Mouse (Mus musculus) kidney, adult 2 months (tissue): ENCODE measurements at regions not wholly inside any gene's neighbourhood (a gene's known extent, or its start where the extent isn't known, plus 50 kb on each side); places are given as distances from the start of the nearest gene placed in this dataset.

Source experiments
- DNase-seq: peaks from one replicate; pipeline ENCODE4 v3.0.0; 2021
- H3K27ac ChIP-seq: fragments of 200-500 bp; 2 replicates; pipeline ENCODE4 v1.5.1; 2012; ENCODE audit warnings: low read depth, low read length, control low read depth, inconsistent platforms; ENCODE audit not compliant: insufficient read depth
- H3K27me3 ChIP-seq: fragments of 200-500 bp; replicated peaks from 2 replicates; pipeline ENCODE4 v1.6.1; 2012; ENCODE audit warnings: mild to moderate bottlenecking, moderate library complexity, low read length, inconsistent platforms; ENCODE audit not compliant: control insufficient read depth, insufficient read depth
- H3K36me3 ChIP-seq: fragments of 200-500 bp; 2 replicates; pipeline ENCODE4 v1.6.1; 2012; ENCODE audit warnings: mild to moderate bottlenecking, moderate library complexity, low read length, inconsistent platforms; ENCODE audit not compliant: control insufficient read depth, insufficient read depth
- H3K4me1 ChIP-seq: fragments of 200-500 bp; 2 replicates; pipeline ENCODE4 v1.6.1; 2011; ENCODE audit warnings: low read length; ENCODE audit not compliant: control insufficient read depth, insufficient read depth
- H3K4me3 ChIP-seq: fragments of 200-500 bp; 2 replicates; pipeline ENCODE4 v1.5.1; 2011; ENCODE audit warnings: mild to moderate bottlenecking, low read depth, low read length, control low read depth; ENCODE audit not compliant: insufficient read depth
- CTCF ChIP-seq: fragments of 200-500 bp; conservative IDR thresholded peaks from 2 replicates; pipeline ENCODE4 v1.5.1; 2011; ENCODE audit warnings: low read depth, mild to moderate bottlenecking, control low read depth, low read length, moderate library complexity, mixed read lengths; ENCODE audit not compliant: insufficient read depth, insufficient read length
- POLR2A ChIP-seq: fragments of 200-500 bp; IDR thresholded peaks from one replicate; pipeline ENCODE4 v1.6.1; 2011; ENCODE audit warnings: low read depth, low read length, control low read depth
- WGBS: fragments of 180-500 bp; shearing (Covaris S2); methylation state at CpG from one replicate; pipeline ENCODE4 v1.1.7; 2018; 5-methylcytosine and 5-hydroxymethylcytosine counted together

GRCm38 (mm10) chr11:111512471-111512870, 446.5 kb downstream of the Kcnj2 start:
- Histone ChIP-seq H3K27ac (no peak overlapping the region), H3K4me3 (no peak overlapping the region), H3K27me3 (no peaks in the 10 kb centered on the region), H3K4me1 (no peaks in the 10 kb centered on the region), H3K36me3 (no peaks in the 10 kb centered on the region)
- WGBS: 65% methylated on average over 4 of the region's 4 CpGs
- TF ChIP-seq POLR2A: no peak
- TF ChIP-seq CTCF: no peak
- no peak for DNase-seq

DNA sequence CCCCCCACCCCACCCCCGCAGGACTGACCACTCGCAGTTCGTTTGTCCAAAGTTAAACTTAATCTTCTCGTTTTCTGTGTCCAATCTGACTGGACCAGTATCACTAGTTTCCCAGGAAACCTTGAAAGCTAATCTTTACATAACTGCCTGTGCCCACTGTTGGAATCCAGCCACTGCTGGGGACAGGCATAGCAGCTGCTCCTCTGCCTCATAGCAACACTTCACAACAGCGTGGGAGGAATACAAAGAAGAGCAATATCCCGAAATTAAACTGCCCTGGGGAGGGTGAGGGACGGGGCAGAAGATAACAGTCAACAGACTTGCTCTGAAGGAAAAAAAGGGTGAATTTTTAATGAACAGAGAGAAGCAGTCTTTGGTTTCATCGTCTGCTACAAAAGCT, 456.8 kb downstream of the Kcnj2 start:
- Histone ChIP-seq H3K4me1 (no peaks in the 10 kb centered on the region), H3K36me3 (no peaks in the 10 kb centered on the region), H3K4me3 (no peak overlapping the region), H3K27ac (no peak overlapping the region), H3K27me3 (no peaks in the 10 kb centered on the region)
- no peak for DNase-seq
- 58% methylated on average over 8 of the region's 8 CpGs for WGBS
- TF ChIP-seq CTCF (no peak), POLR2A (no peak)

- no peaks in the 10 kb centered on the region for H3K36me3 ChIP-seq
- no peak for TF ChIP-seq POLR2A
- peak; percentile 69 for TF ChIP-seq CTCF
- H3K4me3 ChIP-seq: no peak overlapping the region
- H3K27me3 ChIP-seq: no peaks in the 10 kb centered on the region
- DNase-seq: peak; percentile 21
- no peak overlapping the region for H3K27ac ChIP-seq
- 61% methylated on average over 8 of the region's 8 CpGs for WGBS
- H3K4me1 ChIP-seq: no peaks in the 10 kb centered on the region
Measured at GRCm38 (mm10) chr11:111523465-111523864, 457.5 kb downstream of the Kcnj2 start.

- no peaks in the 10 kb centered on the region for H3K27me3 ChIP-seq
- TF ChIP-seq CTCF: no peak
- no peak for TF ChIP-seq POLR2A
- no peak for DNase-seq
- no peaks in the 10 kb centered on the region for H3K4me1 ChIP-seq
- 80% methylated on average over 6 of the region's 6 CpGs for WGBS
- no peak overlapping the region for H3K4me3 ChIP-seq
- no peaks in the 10 kb centered on the region for H3K36me3 ChIP-seq
- no peak overlapping the region for H3K27ac ChIP-seq
Measured at GRCm38 (mm10) chr11:111526010-111526742, 460.2 kb downstream of the Kcnj2 start.

DNA sequence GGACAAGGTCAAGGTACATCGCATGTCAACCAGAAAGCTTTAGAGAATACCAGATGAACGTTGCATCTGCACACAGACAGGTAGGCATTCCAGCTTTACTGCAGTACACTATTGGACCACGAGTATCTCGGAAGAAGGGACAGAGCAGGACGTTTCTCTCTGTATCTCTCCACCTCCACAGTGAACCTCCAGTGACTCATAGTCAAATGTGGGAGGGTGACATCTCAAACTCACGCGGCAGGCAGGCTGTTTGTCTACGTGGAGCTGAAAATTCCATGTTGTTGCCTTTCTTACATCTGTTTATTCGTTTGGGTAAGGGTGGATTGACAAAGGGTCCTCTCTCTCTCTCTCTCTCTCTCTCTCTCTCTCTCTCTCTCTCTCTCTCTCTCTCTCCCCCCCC, 463.6 kb downstream of the Kcnj2 start:
- 63% methylated on average over 9 of the region's 9 CpGs for WGBS
- DNase-seq: no peak
- H3K36me3 ChIP-seq: no peaks in the 10 kb centered on the region
- no peak overlapping the region for H3K4me3 ChIP-seq
- no peaks in the 10 kb centered on the region for H3K27me3 ChIP-seq
- H3K4me1 ChIP-seq: no peaks in the 10 kb centered on the region
- H3K27ac ChIP-seq: no peak overlapping the region
- TF ChIP-seq CTCF (no peak), POLR2A (no peak)

DNA sequence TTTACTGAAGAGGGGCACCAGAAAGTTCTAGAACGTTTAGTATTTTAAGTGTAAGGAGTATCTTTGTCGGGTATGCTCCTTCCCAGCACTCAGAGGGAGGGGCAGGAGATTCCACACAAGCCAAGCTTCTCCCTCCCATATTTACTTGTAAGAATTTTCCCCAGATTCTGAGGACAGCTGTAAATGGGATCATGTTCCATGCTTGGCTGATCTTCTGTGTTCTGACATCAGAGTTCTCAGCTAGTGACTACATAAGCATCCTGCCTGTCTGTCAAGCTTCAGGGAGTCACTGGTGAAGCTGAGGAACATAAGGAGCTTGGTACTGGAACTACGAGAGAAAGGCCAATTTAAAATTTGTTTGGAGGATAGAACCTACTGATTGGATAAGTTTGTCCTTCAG, 464.9 kb downstream of the Kcnj2 start:
- H3K36me3 ChIP-seq: no peaks in the 10 kb centered on the region
- no peaks in the 10 kb centered on the region for H3K27me3 ChIP-seq
- no peak for DNase-seq
- H3K4me1 ChIP-seq: no peaks in the 10 kb centered on the region
- H3K4me3 ChIP-seq: no peak overlapping the region
- no peak for TF ChIP-seq CTCF
- WGBS: 67% methylated on average over 3 of the region's 3 CpGs
- no peak overlapping the region for H3K27ac ChIP-seq

- WGBS: 18% methylated on average over 5 of the region's 5 CpGs
- Histone ChIP-seq H3K4me1 (no peaks in the 10 kb centered on the region), H3K27ac (no peak overlapping the region), H3K4me3 (no peak overlapping the region), H3K27me3 (no peaks in the 10 kb centered on the region), H3K36me3 (no peaks in the 10 kb centered on the region)
- TF ChIP-seq CTCF (no peak), POLR2A (no peak)
- peak; percentile 7 for DNase-seq
Measured at GRCm38 (mm10) chr11:111532457-111532856, 466.5 kb downstream of the Kcnj2 start.
